Mouse (Mus musculus) MEL (cell line): Measurements from ENCODE around the gene Prex1. TPM values are rescaled to one million over a fixed set of nuclear protein-coding genes. Genes with fewer than 3 reads are reported as not detected.

Experiments used
- DNase-seq: peaks from one replicate; pipeline ENCODE4 v3.0.0; 2011; ENCODE audit warnings: low read depth, low spot score
- H3K27ac ChIP-seq: 2 replicates; pipeline ENCODE4 v1.5.1; 2012; ENCODE audit warnings: low read depth, mild to moderate bottlenecking, control low read depth, low read length, moderate library complexity; ENCODE audit not compliant: control insufficient read depth
- H3K27me3 ChIP-seq, 2 experiments: fragments of 150-350 bp in 1 of 2; sonication (generic) in 1 of 2; 2 replicates each; pipeline ENCODE4 v1.6.1; 2012; ENCODE audit warnings: low read length in 2 of 2, mild to moderate bottlenecking in 2 of 2, improper control_type of control experiment in 1 of 2, moderate library complexity in 1 of 2; ENCODE audit not compliant: insufficient read depth in 2 of 2, control insufficient read depth in 1 of 2
- H3K36me3 ChIP-seq, 2 experiments: 2 replicates each; pipeline ENCODE4 v1.6.1; 2012 to 2014; ENCODE audit warnings: low read length in 2 of 2, improper control_type of control experiment in 1 of 2, inconsistent platforms in 1 of 2, mild to moderate bottlenecking in 1 of 2; ENCODE audit not compliant: insufficient read depth in 2 of 2, control insufficient read depth in 1 of 2
- H3K4me1 ChIP-seq, 2 experiments: fragments of 150-350 bp in 1 of 2; sonication (generic) in 1 of 2; 2 replicates each; pipeline ENCODE4 v1.6.1; 2012; ENCODE audit warnings: low read length in 2 of 2, improper control_type of control experiment in 1 of 2, mild to moderate bottlenecking in 1 of 2; ENCODE audit not compliant: insufficient read depth in 2 of 2, control insufficient read depth in 1 of 2
- H3K4me3 ChIP-seq, 2 experiments: fragments of 150-350 bp in 1 of 2; sonication (generic) in 1 of 2; 2 replicates each; pipeline ENCODE4 v1.5.1; 2012; ENCODE audit warnings: low read depth in 2 of 2, low read length in 2 of 2, mild to moderate bottlenecking in 2 of 2, moderate library complexity in 2 of 2, control low read depth in 1 of 2, improper control_type of control experiment in 1 of 2; ENCODE audit not compliant: control insufficient read depth in 1 of 2, insufficient read depth in 1 of 2
- H3K79me2 ChIP-seq: 2 replicates; pipeline ENCODE4 v1.6.1; 2012; ENCODE audit warnings: mild to moderate bottlenecking, low read length, moderate library complexity; ENCODE audit not compliant: control insufficient read depth, poor library complexity, insufficient read depth
- H3K9ac ChIP-seq: 2 replicates; pipeline ENCODE4 v1.6.1; 2012; ENCODE audit warnings: low read depth, mild to moderate bottlenecking, control low read depth, low read length, moderate library complexity; ENCODE audit not compliant: control insufficient read depth, poor library complexity, severe bottlenecking
- H3K9me3 ChIP-seq: fragments of 150-350 bp; sonication (generic); replicated peaks from 2 replicates; pipeline ENCODE4 v1.6.1; 2012; ENCODE audit warnings: mild to moderate bottlenecking, low read length, improper control_type of control experiment, moderate library complexity; ENCODE audit not compliant: insufficient read depth
- CHD1 ChIP-seq: IDR thresholded peaks from 2 replicates; pipeline ENCODE4 v1.6.1; 2012; ENCODE audit warnings: low read depth, mild to moderate bottlenecking, inconsistent platforms, low read length, improper control_type of control experiment
- CHD2 ChIP-seq: IDR thresholded peaks from 2 replicates; pipeline ENCODE4 v1.6.1; 2011; ENCODE audit warnings: low read length, improper control_type of control experiment
- E2F4 ChIP-seq: IDR thresholded peaks from 2 replicates; pipeline ENCODE4 v1.6.1; 2011; ENCODE audit warnings: low read depth, low read length, improper control_type of control experiment, borderline replicate concordance
- GABPA ChIP-seq: IDR thresholded peaks from 2 replicates; pipeline ENCODE4 v1.6.1; 2012; ENCODE audit warnings: low read depth, mild to moderate bottlenecking, inconsistent platforms, low read length, improper control_type of control experiment, moderate library complexity
- GATA1 ChIP-seq: IDR thresholded peaks from 2 replicates; pipeline ENCODE4 v1.6.1; 2011; ENCODE audit warnings: low read depth, low read length, improper control_type of control experiment
- HCFC1 ChIP-seq: IDR thresholded peaks from 2 replicates; pipeline ENCODE4 v1.6.1; 2012; ENCODE audit warnings: low read depth, mild to moderate bottlenecking, inconsistent platforms, low read length, improper control_type of control experiment, moderate library complexity
- KAT2A ChIP-seq: conservative IDR thresholded peaks from 2 replicates; pipeline ENCODE4 v1.6.1; 2012; ENCODE audit warnings: low read depth, low read length, improper control_type of control experiment, inconsistent platforms
- MAFK ChIP-seq: IDR thresholded peaks from 2 replicates; pipeline ENCODE4 v1.6.1; 2011; ENCODE audit warnings: low read depth, mild to moderate bottlenecking, low read length, improper control_type of control experiment, borderline replicate concordance
- MAZ ChIP-seq: IDR thresholded peaks from 2 replicates; pipeline ENCODE4 v1.6.1; 2012; ENCODE audit warnings: low read depth, mild to moderate bottlenecking, inconsistent platforms, low read length, improper control_type of control experiment
- MEF2A ChIP-seq: IDR thresholded peaks from 2 replicates; pipeline ENCODE4 v1.6.1; 2014; ENCODE audit warnings: low read depth, mild to moderate bottlenecking, inconsistent platforms, low read length, improper control_type of control experiment; ENCODE audit not compliant: poor library complexity, insufficient replicate concordance, severe bottlenecking; ENCODE audit errors: extremely low read depth
- MXI1 ChIP-seq: IDR thresholded peaks from 2 replicates; pipeline ENCODE4 v1.6.1; 2011; ENCODE audit warnings: mild to moderate bottlenecking, low read depth, low read length, improper control_type of control experiment
- MYB ChIP-seq: IDR thresholded peaks from 2 replicates; pipeline ENCODE4 v1.6.1; 2011; ENCODE audit warnings: mild to moderate bottlenecking, low read depth, low read length, improper control_type of control experiment
- NELFE ChIP-seq: IDR thresholded peaks from 2 replicates; pipeline ENCODE4 v1.6.1; 2011; ENCODE audit warnings: low read depth, low read length, improper control_type of control experiment
- POLR2A ChIP-seq, 2 experiments: IDR thresholded peaks; 2 replicates each; pipeline ENCODE4 v1.6.1; 2011 to 2012; ENCODE audit warnings: low read length in 2 of 2, mild to moderate bottlenecking in 2 of 2, control low read depth in 1 of 2, improper control_type of control experiment in 1 of 2, low read depth in 1 of 2, moderate library complexity in 1 of 2; ENCODE audit not compliant: control insufficient read depth in 1 of 2, insufficient read depth in 1 of 2, poor library complexity in 1 of 2
- RCOR1 ChIP-seq: IDR thresholded peaks from 2 replicates; pipeline ENCODE4 v1.6.1; 2012; ENCODE audit warnings: low read depth, mild to moderate bottlenecking, inconsistent platforms, low read length, improper control_type of control experiment
- SIN3A ChIP-seq: IDR thresholded peaks from 2 replicates; pipeline ENCODE4 v1.6.1; 2012; ENCODE audit warnings: low read length, improper control_type of control experiment, inconsistent platforms
- TAL1 ChIP-seq: IDR thresholded peaks from 2 replicates; pipeline ENCODE4 v1.6.1; 2012; ENCODE audit warnings: mild to moderate bottlenecking, inconsistent platforms, low read length, moderate library complexity, mixed read lengths
- TCF12 ChIP-seq: IDR thresholded peaks from 2 replicates; pipeline ENCODE4 v1.6.1; 2014; ENCODE audit warnings: low read depth, mild to moderate bottlenecking, inconsistent platforms, low read length, improper control_type of control experiment, moderate library complexity
- USF1 ChIP-seq: IDR thresholded peaks from 2 replicates; pipeline ENCODE4 v1.6.1; 2014; ENCODE audit warnings: low read depth, mild to moderate bottlenecking, inconsistent platforms, low read length, improper control_type of control experiment, moderate library complexity
- USF2 ChIP-seq, 2 experiments: IDR thresholded peaks; 2 replicates each; pipeline ENCODE4 v1.6.1; 2011 to 2012; ENCODE audit warnings: improper control_type of control experiment in 2 of 2, low read length in 2 of 2, borderline replicate concordance in 1 of 2, inconsistent platforms in 1 of 2, low read depth in 1 of 2, mild to moderate bottlenecking in 1 of 2; ENCODE audit not compliant: insufficient read depth in 1 of 2
- ZC3H11A ChIP-seq: IDR thresholded peaks from 2 replicates; pipeline ENCODE4 v1.6.1; 2012; ENCODE audit warnings: low read depth, mild to moderate bottlenecking, inconsistent platforms, low read length, improper control_type of control experiment
- ZKSCAN1 ChIP-seq: IDR thresholded peaks from 2 replicates; pipeline ENCODE4 v1.6.1; 2012; ENCODE audit warnings: low read depth, mild to moderate bottlenecking, inconsistent platforms, low read length, improper control_type of control experiment, moderate library complexity
- polyA plus RNA-seq, 2 experiments: library from polyadenylated mRNA; stranded (reverse) in 1 of 2; unstranded in 1 of 2; fragments of >175 nt in 1 of 2; fragments of >200 nt in 1 of 2; gene quantifications; 2 replicates each; pipeline versions ENCODE4 v1.2.1 to v1.2.4; 2012; ENCODE audit warnings: low replicate concordance in 2 of 2, low read depth in 1 of 2; ENCODE audit not compliant: insufficient read length in 2 of 2, insufficient read depth in 1 of 2, missing spikeins in 1 of 2
- total RNA-seq: library from RNA; depleted of rRNA; stranded (reverse); fragments of 300-350 nt; gene quantifications from 2 replicates; pipeline ENCODE4 v1.2.3, GENCODE M21; 2012

Gene Prex1
- total and polyA plus RNA-seq, 3 experiments, result 8.0 to 33.1 (median 15.8) TPM

GRCm38 (mm10) chr2:166730567-166730915 lies 16.9 kb upstream of the Prex1 start:
- DNase-seq, result no peak
- Histone ChIP-seq H3K4me3 (no peak overlapping the region), H3K27ac (no peak overlapping the region), H3K36me3 (no peaks in the 10 kb centered on the region), H3K27me3 (no peaks in the 10 kb centered on the region), H3K9ac (no peak overlapping the region), H3K79me2 (no peaks in the 10 kb centered on the region), H3K9me3 (no peaks in the 10 kb centered on the region), H3K4me1 (0 out of 4 replicates have a peak, but pooled peaks cover 0 to 5% of the 10 kb centered on the region in 2 experiments)
- TF ChIP-seq POLR2A (IDR thresholded peaks at IDR 0.05; ENCODE audit: control insufficient read depth in 1 of 2, insufficient read depth in 1 of 2, low read depth in 1 of 2, low read length in 2 of 2, poor library complexity in 1 of 2) (no peak), ZKSCAN1 (no peak), GABPA (no peak), HCFC1 (no peak), GATA1 (no peak), SIN3A (no peak), KAT2A (no peak), CHD2 (no peak), RCOR1 (no peak), MXI1 (no peak), TAL1 (no peak)

- H3K4me3 ChIP-seq, result no peak overlapping the region
- H3K27me3 ChIP-seq, result no peaks in the 10 kb centered on the region
- H3K4me1 ChIP-seq, result 0 out of 4 replicates have a peak, but pooled peaks cover 0 to 5% of the 10 kb centered on the region in 2 experiments
- H3K27ac ChIP-seq, result no peak overlapping the region
- no peaks in the 10 kb centered on the region for H3K9me3 ChIP-seq
- no peak for DNase-seq
- no peak for TF ChIP-seq TAL1
- TF ChIP-seq, all 39 proteins: peak for 0
- Histone ChIP-seq H3K79me2 (no peaks in the 10 kb centered on the region), H3K36me3 (no peaks in the 10 kb centered on the region), H3K9ac (no peak overlapping the region)
Observed at GRCm38 (mm10) chr2:166729656-166730566, 16.3 kb upstream of the Prex1 start.

- Histone ChIP-seq H3K4me3 (no peak overlapping the region), H3K27me3 (no peaks in the 10 kb centered on the region), H3K9ac (no peak overlapping the region), H3K27ac (no peak overlapping the region), H3K79me2 (no peaks in the 10 kb centered on the region), H3K9me3 (no peaks in the 10 kb centered on the region), H3K36me3 (no peaks in the 10 kb centered on the region), H3K4me1 (0 out of 4 replicates have a peak, but pooled peaks cover 0 to 5% of the 10 kb centered on the region in 2 experiments)
- TF ChIP-seq GABPA, result no peak
- TF ChIP-seq CHD1, result no peak
- no peak for TF ChIP-seq MAZ
- no peak for TF ChIP-seq POLR2A (IDR thresholded peaks at IDR 0.05; ENCODE audit: control insufficient read depth in 1 of 2, insufficient read depth in 1 of 2, low read depth in 1 of 2, low read length in 2 of 2, poor library complexity in 1 of 2)
- TF ChIP-seq MYB, result no peak
- no peak for TF ChIP-seq CHD2
- TF ChIP-seq MEF2A, result no peak
- no peak for TF ChIP-seq MAFK
- no peak for TF ChIP-seq ZKSCAN1
- TF ChIP-seq E2F4, result no peak
- no peak for TF ChIP-seq RCOR1
- TF ChIP-seq NELFE, result no peak
- no peak for TF ChIP-seq ZC3H11A
- TF ChIP-seq USF1, result no peak
- no peak for TF ChIP-seq MXI1
- TF ChIP-seq TCF12, result no peak
- no peak for TF ChIP-seq USF2 (IDR thresholded peaks at IDR 0.05; ENCODE audit: borderline replicate concordance in 1 of 2, insufficient read depth in 1 of 2, low read depth in 1 of 2, low read length in 2 of 2)
- no peak for DNase-seq
Observed at GRCm38 (mm10) chr2:166729045-166729444, 15.4 kb upstream of the Prex1 start.
